Mouse (Mus musculus): ENCODE measurements around the gene Gria4. TPM values are rescaled to one million over a fixed set of nuclear protein-coding genes. Genes with fewer than 3 reads are reported as not detected.
A peak's percentile ranks its signal among the peaks of the same experiment; 100 is the strongest.
"Not testable (repeated sequence)": the region's sequence is repeated elsewhere in the genome, so short reads cannot be mapped to it uniquely, and the experiment has no call there.

Gria4 gene
- 0.18 and 0.54 TPM in 2 replicates for polyA plus RNA-seq (2016; fragmentation: Nextera tagmentation; extraction: Ambion mirVana)

DNA sequence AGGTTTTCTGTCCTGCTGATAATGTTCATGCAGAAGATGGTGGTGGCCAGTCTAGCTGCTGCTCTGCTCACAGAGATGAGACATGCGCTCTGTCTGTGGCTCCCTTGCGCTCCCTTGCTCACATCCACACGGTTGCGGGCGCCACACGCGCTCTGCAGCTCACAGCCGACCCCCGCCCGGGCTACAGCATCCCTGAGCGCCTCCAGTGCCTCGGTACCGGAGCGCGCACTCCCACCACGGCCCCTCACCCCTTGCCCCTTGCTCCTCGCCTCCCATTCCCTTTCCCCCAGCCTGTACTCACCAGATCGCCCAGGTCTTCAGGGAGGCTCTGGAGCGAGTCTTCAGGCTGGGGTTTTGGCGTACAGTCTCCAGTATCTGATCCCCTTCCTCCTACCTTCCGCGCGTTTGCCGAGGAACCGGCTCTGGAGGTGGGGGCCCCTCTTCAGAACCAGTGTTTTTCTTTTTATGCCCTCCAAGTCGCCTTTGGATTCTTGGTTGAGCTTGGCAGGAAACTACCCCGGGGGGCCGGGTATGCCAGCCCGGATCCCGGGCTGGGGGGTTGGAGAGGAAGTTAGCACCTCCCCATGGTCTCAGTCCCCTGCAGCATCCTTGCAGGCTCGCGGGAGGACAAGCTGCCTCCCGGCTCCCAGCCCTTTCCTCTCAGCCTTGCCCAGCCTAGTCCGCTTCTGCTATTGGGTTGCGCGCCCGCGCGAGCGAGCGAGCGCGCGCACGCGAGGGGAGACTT, at the start of gene Gria4:
Gene Gria4, minus strand, starts transcription at position 691 of the 745 bp plus-strand sequence.
- H3K27ac ChIP-seq: 0 out of 2 replicates have a peak within 1 kb of the TSS, but pooled peaks have one; percentile 16
- peak; percentile 78 for DNase-seq (ENCODE audit: low spot score)
- peaks cover 12% of the 10 kb centered on the region; the same call in 1 of the 2 replicates for H3K27me3 ChIP-seq (ENCODE audit: insufficient read depth, poor library complexity, severe bottlenecking)
- H3K4me1 ChIP-seq: 0 out of 2 replicates have a peak, but pooled peaks cover 8% of the 10 kb centered on the region
- under 1% methylated on average over 46 of the region's 46 CpGs for WGBS
- peak within 1 kb of the TSS; percentile 75 for H3K4me3 ChIP-seq
- H3K9me3 ChIP-seq: no peaks in the 10 kb centered on the region
- H3K36me3 ChIP-seq: no peaks in the 10 kb centered on the region

DNA sequence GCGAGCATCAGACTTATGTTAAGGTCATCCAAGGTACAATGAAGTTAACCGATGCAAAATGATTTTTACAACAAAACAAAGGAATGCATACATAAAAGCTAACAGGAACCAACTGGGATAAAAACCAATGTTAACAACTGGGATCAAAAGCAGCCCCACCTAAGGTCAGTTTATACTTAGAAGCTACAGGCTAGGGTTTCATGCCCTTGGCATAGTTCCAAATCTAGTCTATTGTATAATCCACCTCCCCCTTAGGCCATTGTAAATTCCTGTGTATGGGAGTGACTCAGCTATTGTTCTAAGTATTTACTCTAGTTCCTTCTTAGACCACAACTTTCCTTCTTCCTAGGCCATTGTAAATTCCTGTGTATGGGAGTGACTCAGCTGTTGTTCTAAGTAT, 14.9 kb upstream of the Gria4 start:
- H3K9me3 ChIP-seq; H3K4me3 ChIP-seq; H3K27me3 ChIP-seq (ENCODE audit: insufficient read depth, poor library complexity, severe bottlenecking); H3K36me3 ChIP-seq; H3K4me1 ChIP-seq; DNase-seq (ENCODE audit: low spot score); H3K27ac ChIP-seq: not testable (repeated sequence)
- WGBS: 72% methylated on average over 2 of the region's 2 CpGs

DNA sequence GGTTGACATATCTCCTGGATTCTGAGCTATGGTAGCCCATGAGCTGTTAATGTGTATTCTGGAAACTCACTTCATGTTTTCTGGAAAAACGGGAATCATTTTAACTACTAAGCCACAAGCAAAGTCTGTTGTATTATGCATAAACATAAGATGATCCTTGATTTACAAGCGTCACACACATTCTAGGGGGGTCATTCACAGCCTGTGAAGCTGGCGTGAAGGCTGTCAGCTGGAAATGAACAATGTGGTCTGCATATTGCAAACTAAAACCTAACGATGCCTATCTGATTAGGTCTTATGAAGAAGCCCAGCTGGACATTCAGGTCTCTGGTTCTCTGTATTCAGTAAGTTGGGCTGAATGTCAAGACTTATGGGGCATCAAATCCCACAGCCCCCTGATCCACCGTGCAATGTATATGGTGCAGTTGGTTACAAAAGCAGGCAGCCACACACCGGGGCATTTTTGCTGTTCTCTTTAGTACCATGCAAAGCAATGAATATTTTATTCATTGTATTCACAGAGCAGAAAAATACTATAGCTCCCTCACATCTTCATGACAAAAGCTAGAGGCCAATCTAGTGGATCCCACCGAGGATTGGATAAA, 7.2 kb upstream of the Gria4 start:
- no peak overlapping the region for H3K27ac ChIP-seq
- no peaks in the 10 kb centered on the region for H3K36me3 ChIP-seq
- no peak for DNase-seq (ENCODE audit: low spot score)
- 72% methylated on average over 7 of the region's 7 CpGs for whole genome bisulfite sequencing
- no peaks in the 10 kb centered on the region for H3K27me3 ChIP-seq (ENCODE audit: insufficient read depth, poor library complexity, severe bottlenecking)
- no peaks in the 10 kb centered on the region for H3K9me3 ChIP-seq
- H3K4me1 ChIP-seq: no peaks in the 10 kb centered on the region
- no peak overlapping the region for H3K4me3 ChIP-seq

DNA sequence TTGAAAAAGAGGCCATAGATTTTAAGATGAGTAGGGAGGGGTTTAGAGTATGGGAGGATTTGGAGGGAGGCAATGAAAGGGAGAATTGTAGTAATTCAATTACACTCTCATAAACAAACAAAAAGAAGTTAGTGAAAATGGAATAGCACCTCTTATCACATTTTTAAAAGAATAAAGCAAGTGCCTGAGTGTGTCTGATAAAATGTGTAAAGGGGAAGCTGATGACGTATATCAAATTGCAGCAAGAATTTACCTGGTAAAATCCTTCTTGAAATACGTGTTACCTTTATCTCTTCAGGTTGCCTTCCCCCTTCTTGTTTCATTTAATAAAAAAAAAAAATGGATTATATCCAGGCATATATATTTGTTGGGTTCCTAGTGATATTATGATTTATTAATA, 1.4 kb upstream of the Gria4 start:
- peaks cover 12% of the 10 kb centered on the region; the same call in 1 of the 2 replicates for H3K27me3 ChIP-seq (ENCODE audit: insufficient read depth, poor library complexity, severe bottlenecking)
- no peaks in the 10 kb centered on the region for H3K36me3 ChIP-seq
- DNase-seq (ENCODE audit: low spot score): no peak
- H3K4me1 ChIP-seq: 0 out of 2 replicates have a peak, but pooled peaks cover 8% of the 10 kb centered on the region
- 77% methylated on average over 2 of the region's 2 CpGs for WGBS
- no peak overlapping the region for H3K27ac ChIP-seq
- no peaks in the 10 kb centered on the region for H3K9me3 ChIP-seq
- H3K4me3 ChIP-seq: no peak overlapping the region

DNA sequence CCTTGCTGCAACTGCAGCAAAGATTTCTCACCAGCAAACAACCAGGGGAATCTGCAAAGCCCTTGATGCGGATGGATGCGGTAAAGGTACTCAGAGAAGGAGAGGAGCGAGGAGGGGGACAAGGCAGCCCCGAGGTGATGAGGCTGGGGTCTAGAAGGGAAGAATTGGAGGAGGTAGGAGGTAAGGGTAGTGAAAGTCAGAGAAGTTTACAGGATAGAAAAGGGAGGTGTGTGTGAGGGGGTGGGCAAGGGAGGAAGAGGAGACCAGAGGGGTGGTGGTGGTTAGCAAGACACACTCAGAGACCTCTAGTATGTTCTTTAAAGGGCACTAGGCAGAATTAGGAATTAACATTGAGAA, 233 bp upstream of the Gria4 start:
- Histone ChIP-seq H3K9me3 (no peaks in the 10 kb centered on the region), H3K4me3 (peak overlapping the region; percentile 75), H3K27ac (0 out of 2 replicates have a peak overlapping the region, but pooled peaks have one; percentile 16), H3K4me1 (0 out of 2 replicates have a peak, but pooled peaks cover 8% of the 10 kb centered on the region), H3K27me3 (ENCODE audit: insufficient read depth, poor library complexity, severe bottlenecking) (peaks cover 12% of the 10 kb centered on the region; the same call in 1 of the 2 replicates), H3K36me3 (no peaks in the 10 kb centered on the region)
- WGBS: under 1% methylated on average over 4 of the region's 4 CpGs
- no peak for DNase-seq (ENCODE audit: low spot score)

DNA sequence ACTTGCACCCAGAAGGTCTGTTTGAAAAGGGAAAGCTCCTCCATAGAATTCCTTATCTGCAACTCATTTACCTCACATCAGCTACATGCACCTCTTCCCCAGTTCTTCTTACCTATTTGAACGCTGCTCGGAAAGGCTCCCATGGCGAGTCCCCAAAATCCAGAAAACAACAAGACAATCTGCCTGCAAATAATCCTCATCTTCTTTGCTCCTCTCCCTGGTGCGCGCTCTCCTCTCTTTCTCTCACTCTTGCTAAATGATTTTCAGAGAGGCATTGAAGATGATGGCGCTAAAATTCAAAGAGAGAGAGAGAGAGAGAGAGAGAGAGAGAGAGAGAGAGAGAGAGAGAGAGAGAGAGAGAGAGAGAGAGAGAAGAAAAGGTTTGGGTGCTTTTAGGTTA, 959 bp downstream of the Gria4 start:
- Histone ChIP-seq H3K27me3 (ENCODE audit: insufficient read depth, poor library complexity, severe bottlenecking) (peaks cover 12% of the 10 kb centered on the region; the same call in 1 of the 2 replicates), H3K4me3 (peak overlapping the region; percentile 75), H3K36me3 (no peaks in the 10 kb centered on the region), H3K4me1 (0 out of 2 replicates have a peak, but pooled peaks cover 8% of the 10 kb centered on the region), H3K27ac (no peak overlapping the region), H3K9me3 (no peaks in the 10 kb centered on the region)
- no peak for DNase-seq (ENCODE audit: low spot score)
- 5% methylated on average over 5 of the region's 6 CpGs for WGBS

DNA sequence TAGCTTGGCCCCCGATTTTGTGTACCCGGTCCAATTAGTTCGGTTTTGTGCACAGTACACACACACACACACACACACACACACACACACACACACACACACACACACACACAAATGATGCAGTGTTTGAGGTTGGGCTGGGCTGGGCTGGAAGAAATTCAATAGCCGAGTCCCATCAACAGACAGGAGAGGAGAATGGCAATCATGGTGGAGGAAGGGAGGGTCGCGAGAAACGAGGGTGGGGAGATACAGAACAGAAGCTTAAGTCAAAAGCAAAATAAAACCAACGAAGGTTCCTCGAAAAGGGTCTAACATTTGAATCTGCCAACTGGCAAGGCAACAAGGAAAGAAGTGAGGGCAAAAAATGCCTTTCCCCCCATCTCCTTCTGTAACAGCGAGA, 1.6 kb downstream of the Gria4 start:
- peaks cover 12% of the 10 kb centered on the region; the same call in 1 of the 2 replicates for H3K27me3 ChIP-seq (ENCODE audit: insufficient read depth, poor library complexity, severe bottlenecking)
- 0 out of 2 replicates have a peak, but pooled peaks cover 8% of the 10 kb centered on the region for H3K4me1 ChIP-seq
- no peaks in the 10 kb centered on the region for H3K36me3 ChIP-seq
- H3K27ac ChIP-seq: no peak overlapping the region
- H3K9me3 ChIP-seq: no peaks in the 10 kb centered on the region
- WGBS: 40% methylated on average over 10 of the region's 10 CpGs
- H3K4me3 ChIP-seq: no peak overlapping the region
- DNase-seq (ENCODE audit: low spot score): no peak

DNA sequence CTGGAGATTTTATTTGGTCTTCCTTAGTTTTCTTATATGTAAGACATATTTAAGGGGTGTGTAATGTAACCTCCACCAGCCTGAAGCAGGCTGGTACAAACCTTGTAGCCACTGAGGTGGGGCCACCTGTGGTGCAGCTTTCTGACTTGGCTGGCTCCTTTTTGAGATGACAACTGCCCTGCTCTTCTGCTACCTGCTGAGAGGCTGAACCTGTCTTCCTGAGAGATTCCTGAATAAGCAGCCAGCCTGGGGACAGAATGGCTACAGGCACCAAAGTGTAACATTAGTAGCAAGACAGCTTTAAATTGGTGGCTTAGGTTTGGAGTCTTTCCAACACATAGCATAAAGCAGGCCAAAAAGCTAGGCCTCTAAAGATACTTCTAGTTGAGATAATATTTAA, 46.6 kb downstream of the Gria4 start:
- H3K4me3 ChIP-seq; H3K9me3 ChIP-seq; H3K27me3 ChIP-seq (ENCODE audit: insufficient read depth, poor library complexity, severe bottlenecking); H3K4me1 ChIP-seq; H3K36me3 ChIP-seq; H3K27ac ChIP-seq; DNase-seq (ENCODE audit: low spot score): not testable (repeated sequence)

DNA sequence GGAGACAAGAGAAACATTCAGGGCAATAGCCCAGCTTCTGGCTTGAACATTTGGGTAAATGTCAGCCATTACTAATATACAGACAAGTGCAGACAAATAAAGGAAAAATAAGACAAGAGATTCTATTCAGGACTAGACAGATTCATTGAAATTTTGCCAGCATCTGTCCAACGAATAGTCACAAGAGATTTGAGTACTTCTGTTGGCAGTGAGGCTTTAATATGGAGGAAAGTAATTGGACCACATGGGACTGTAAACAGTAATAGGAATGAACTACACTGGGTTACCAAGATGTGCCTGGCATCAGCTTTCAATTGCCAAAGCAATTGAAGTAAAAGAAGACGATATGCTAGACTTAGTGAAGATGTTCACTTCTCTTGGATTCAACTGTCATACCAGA, 81.9 kb downstream of the Gria4 start:
- H3K4me1 ChIP-seq: no peaks in the 10 kb centered on the region
- H3K27me3 ChIP-seq (ENCODE audit: insufficient read depth, poor library complexity, severe bottlenecking): no peaks in the 10 kb centered on the region
- 77% methylated on average over 2 of the region's 2 CpGs for WGBS
- no peaks in the 10 kb centered on the region for H3K36me3 ChIP-seq
- no peak for DNase-seq (ENCODE audit: low spot score)
- no peaks in the 10 kb centered on the region for H3K9me3 ChIP-seq
- H3K27ac ChIP-seq: no peak overlapping the region
- no peak overlapping the region for H3K4me3 ChIP-seq

DNA sequence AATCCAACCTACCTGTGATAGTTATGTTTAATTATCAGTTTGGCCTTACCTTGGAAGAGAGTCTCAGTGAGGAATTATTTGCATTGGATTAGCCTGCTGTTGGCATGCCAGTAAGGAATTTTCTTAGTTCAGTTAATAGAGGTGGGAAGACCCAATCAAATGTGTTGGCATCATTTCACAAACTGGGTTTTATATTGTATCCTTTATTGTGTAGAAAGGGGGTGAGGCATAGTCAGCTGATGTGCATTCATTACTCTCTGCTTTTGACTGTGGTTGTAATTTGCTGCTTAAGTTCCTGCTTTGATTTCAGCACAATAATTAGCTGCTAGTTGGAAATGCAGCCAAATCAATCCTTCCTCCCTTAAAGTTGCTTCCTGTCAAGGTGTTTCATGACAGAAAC, 83.7 kb downstream of the Gria4 start:
- H3K4me1 ChIP-seq: no peaks in the 10 kb centered on the region
- no peak overlapping the region for H3K27ac ChIP-seq
- no peaks in the 10 kb centered on the region for H3K27me3 ChIP-seq (ENCODE audit: insufficient read depth, poor library complexity, severe bottlenecking)
- no peaks in the 10 kb centered on the region for H3K36me3 ChIP-seq
- H3K4me3 ChIP-seq: no peak overlapping the region
- no peak for DNase-seq (ENCODE audit: low spot score)
- H3K9me3 ChIP-seq: no peaks in the 10 kb centered on the region

DNA sequence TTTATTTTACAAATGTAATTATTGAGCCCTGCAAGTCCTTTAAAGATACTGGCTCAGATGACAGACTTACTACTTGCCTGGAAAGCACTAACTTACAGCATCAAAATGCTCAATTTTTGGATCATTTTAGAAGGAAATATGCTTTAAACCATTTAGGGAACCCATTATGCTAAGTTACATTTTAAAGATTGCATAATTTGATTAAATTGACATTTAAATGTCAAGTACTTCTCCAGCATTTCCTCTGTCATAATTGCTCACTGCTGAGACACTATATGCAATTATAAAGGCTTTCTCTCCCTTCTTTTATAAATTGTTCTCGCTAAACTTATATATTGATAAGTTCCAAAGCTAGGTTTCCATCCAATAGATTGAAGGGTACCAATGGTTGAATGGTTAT, 108.9 kb downstream of the Gria4 start:
- Histone ChIP-seq H3K27ac (no peak overlapping the region), H3K4me1 (no peaks in the 10 kb centered on the region), H3K36me3 (no peaks in the 10 kb centered on the region), H3K27me3 (ENCODE audit: insufficient read depth, poor library complexity, severe bottlenecking) (no peaks in the 10 kb centered on the region), H3K9me3 (no peaks in the 10 kb centered on the region), H3K4me3 (no peak overlapping the region)
- DNase-seq (ENCODE audit: low spot score): no peak
- 69% methylated on average over 1 of the region's 1 CpGs for WGBS

DNA sequence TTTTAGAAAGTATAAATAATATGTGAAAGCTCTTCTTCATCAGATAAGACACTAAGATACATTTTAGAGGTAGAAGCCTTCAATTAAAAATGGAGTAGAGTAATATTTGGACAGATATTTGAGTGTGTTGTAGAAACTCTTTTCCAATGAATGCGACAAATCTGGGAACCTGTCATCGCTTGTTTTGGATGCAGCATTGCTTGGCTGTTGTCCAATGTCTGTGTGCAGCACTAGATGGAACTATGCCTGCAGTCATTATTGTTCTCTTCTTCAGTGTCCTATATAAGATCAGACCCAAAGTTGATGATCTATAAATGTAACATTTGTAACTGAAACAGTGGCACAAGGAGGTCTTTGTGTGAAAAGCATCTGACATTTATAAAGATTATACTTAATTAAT, 115.8 kb downstream of the Gria4 start:
- Histone ChIP-seq H3K4me3 (no peak overlapping the region), H3K36me3 (no peaks in the 10 kb centered on the region), H3K27ac (no peak overlapping the region), H3K27me3 (ENCODE audit: insufficient read depth, poor library complexity, severe bottlenecking) (no peaks in the 10 kb centered on the region), H3K4me1 (no peaks in the 10 kb centered on the region), H3K9me3 (no peaks in the 10 kb centered on the region)
- WGBS: 88% methylated on average over 2 of the region's 2 CpGs
- no peak for DNase-seq (ENCODE audit: low spot score)

DNA sequence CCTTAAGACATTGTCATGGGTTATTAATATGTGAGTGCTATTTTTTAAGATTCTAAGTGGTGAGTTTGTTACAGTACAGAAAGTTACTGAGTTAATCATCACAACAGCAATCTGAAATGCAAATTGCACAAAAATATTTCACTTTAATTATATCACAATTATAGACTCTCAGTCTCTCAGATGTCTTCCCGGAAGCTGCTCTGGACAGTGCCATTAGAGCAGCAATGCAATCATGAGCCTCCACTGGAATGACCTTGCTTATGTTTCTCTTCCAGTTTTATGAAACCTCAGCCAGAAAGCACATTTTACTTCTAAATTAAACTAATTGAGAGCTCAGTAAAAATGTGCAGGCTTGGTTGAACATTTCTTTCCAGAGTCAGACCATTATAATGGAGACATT, 116.9 kb downstream of the Gria4 start:
- Histone ChIP-seq H3K4me3 (no peak overlapping the region), H3K4me1 (no peaks in the 10 kb centered on the region)
- WGBS: 91% methylated on average over 1 of the region's 1 CpGs

More for the DNA sequence above, 116.9 kb downstream of the Gria4 start:
- H3K27ac ChIP-seq: no peak overlapping the region
- no peaks in the 10 kb centered on the region for H3K9me3 ChIP-seq
- DNase-seq (ENCODE audit: low spot score): no peak
- no peaks in the 10 kb centered on the region for H3K36me3 ChIP-seq
- no peaks in the 10 kb centered on the region for H3K27me3 ChIP-seq (ENCODE audit: insufficient read depth, poor library complexity, severe bottlenecking)
